Mouse (Mus musculus) neural tube, embryonic 15.5 days (tissue): ENCODE results near the gene Dppa4. TPM values are rescaled to one million over a fixed set of nuclear protein-coding genes. Genes with fewer than 3 reads are reported as not detected.

Source experiments
- ATAC-seq: fragments of 200-750 bp; cut with Nextera tagmentation; 2 replicates; pipeline ENCODE4 v1.8.0; 2017; ENCODE audit warnings: mild to moderate bottlenecking, moderate TSS enrichment, moderate library complexity; ENCODE audit not compliant: low FRiP score
- H3K27ac ChIP-seq: fragments of 300-500 bp; sonication (generic); replicated peaks from 2 replicates; pipeline ENCODE4 v1.5.1; 2015; ENCODE audit warnings: mild to moderate bottlenecking, inconsistent platforms
- H3K27me3 ChIP-seq: fragments of 300-500 bp; sonication (generic); replicated peaks from 2 replicates; pipeline ENCODE4 v1.6.1; 2015; ENCODE audit warnings: inconsistent platforms
- H3K36me3 ChIP-seq: fragments of 300-500 bp; sonication (generic); 2 replicates; pipeline ENCODE4 v1.6.1; 2015; ENCODE audit warnings: inconsistent platforms
- H3K4me1 ChIP-seq: fragments of 300-500 bp; sonication (generic); 2 replicates; pipeline ENCODE4 v1.6.1; 2015; ENCODE audit warnings: inconsistent platforms
- H3K4me2 ChIP-seq: fragments of 300-500 bp; sonication (generic); 2 replicates; pipeline ENCODE4 v1.6.1; 2015; ENCODE audit warnings: inconsistent platforms, mild to moderate bottlenecking, moderate library complexity
- H3K4me3 ChIP-seq: fragments of 300-500 bp; sonication (generic); replicated peaks from 2 replicates; pipeline ENCODE4 v1.5.1; 2015; ENCODE audit warnings: mild to moderate bottlenecking, inconsistent platforms
- H3K9ac ChIP-seq: fragments of 300-500 bp; sonication (generic); replicated peaks from 2 replicates; pipeline ENCODE4 v1.6.1; 2015; ENCODE audit warnings: mild to moderate bottlenecking, inconsistent platforms
- H3K9me3 ChIP-seq: fragments of 300-500 bp; sonication (generic); replicated peaks from 2 replicates; pipeline ENCODE4 v1.6.1; 2016; ENCODE audit warnings: inconsistent platforms
- WGBS: fragments of 180-500 bp; shearing (Covaris S2); methylation state at CpG from one replicate; pipeline ENCODE4 v1.1.7; 2015; ENCODE audit warnings: mixed read lengths; 5-methylcytosine and 5-hydroxymethylcytosine counted together
- polyA plus RNA-seq: library from polyadenylated mRNA; unstranded; fragments of >200 nt; fragmentation: Nextera tagmentation; extraction: Ambion mirVana; gene quantifications from 2 replicates; pipeline ENCODE4 v1.2.1, GENCODE M21; 2015

The Dppa4 gene
- polyA plus RNA-seq, 1 experiment from 2014 or later = not detected

DNA sequence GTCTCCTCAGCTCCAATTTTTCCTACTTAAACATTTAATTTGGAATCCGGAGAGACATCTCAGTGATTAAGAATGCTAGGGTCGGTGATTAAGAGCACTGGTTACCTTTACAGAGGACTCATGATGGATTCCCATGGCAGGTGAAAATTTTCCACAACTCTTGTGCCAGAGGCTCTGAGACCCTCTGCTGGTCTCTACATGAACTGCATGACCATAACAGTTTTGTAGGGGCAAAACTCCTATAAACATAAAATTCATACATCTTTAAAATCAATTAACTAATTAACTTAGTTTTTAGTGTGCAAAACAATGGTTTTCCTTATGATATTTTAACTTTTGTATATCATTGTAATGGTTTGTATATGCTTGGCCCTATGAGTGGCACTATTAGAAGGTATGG is 44.9 kb downstream of the Dppa4 start:
- ATAC-seq = no peak
- no peaks in the 10 kb centered on the region for H3K9me3 ChIP-seq
- H3K4me3 ChIP-seq = no peak overlapping the region
- H3K4me1 ChIP-seq = no peaks in the 10 kb centered on the region
- H3K27ac ChIP-seq = no peak overlapping the region
- no peaks in the 10 kb centered on the region for H3K36me3 ChIP-seq
- 96% methylated on average over 2 of the region's 2 CpGs for WGBS
- H3K9ac ChIP-seq = no peak overlapping the region
- no peak overlapping the region for H3K4me2 ChIP-seq
- H3K27me3 ChIP-seq = no peaks in the 10 kb centered on the region

DNA sequence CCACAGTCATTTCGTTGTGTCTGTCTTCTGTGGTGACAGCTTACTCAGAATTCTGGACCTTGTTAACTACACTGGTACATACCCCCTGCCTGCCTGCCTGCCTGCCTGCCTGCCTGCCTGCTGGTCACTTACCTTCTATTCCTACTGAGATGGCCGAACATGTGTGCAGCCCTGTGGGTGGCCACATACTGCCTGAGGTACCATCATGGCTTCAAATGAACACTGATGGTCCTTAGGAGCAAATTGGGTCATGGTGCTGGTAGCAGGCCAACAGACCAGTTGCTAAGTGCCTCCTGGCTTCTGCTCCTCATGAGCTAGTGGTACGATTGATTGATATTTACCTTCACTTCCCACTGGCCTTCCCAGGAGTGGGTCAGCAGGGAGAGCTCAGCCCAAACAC is 48.3 kb downstream of the Dppa4 start:
- WGBS = 85% methylated on average over 3 of the region's 3 CpGs
- Histone ChIP-seq H3K27ac (no peak overlapping the region), H3K9me3 (no peaks in the 10 kb centered on the region), H3K4me1 (no peaks in the 10 kb centered on the region), H3K36me3 (no peaks in the 10 kb centered on the region), H3K4me3 (no peak overlapping the region), H3K4me2 (no peak overlapping the region), H3K27me3 (no peaks in the 10 kb centered on the region), H3K9ac (no peak overlapping the region)
- no peak for ATAC-seq

DNA sequence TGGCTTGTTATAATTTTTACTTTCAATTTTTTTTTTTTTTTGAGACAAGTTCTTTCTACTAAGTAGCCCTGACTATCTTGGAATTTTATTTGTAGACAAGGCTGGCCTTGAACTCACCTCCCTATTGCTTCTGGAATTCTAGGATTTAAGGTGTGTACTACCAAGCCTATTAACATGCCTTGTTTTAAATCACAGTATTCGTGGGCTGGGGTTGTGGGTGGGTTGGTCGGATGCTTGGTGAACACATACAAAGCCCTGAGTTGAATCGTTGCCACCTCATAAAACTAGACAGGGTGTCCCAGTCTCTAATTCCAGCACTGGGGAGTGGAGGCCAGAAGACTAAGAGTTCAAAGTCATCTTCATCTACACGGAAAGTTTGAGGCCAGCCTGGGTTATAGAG is 51.8 kb downstream of the Dppa4 start:
- H3K4me1 ChIP-seq = no peaks in the 10 kb centered on the region
- H3K36me3 ChIP-seq = no peaks in the 10 kb centered on the region
- H3K27me3 ChIP-seq = no peaks in the 10 kb centered on the region

More for the DNA sequence above, 51.8 kb downstream of the Dppa4 start:
- 86% methylated on average over 4 of the region's 4 CpGs for WGBS
- Histone ChIP-seq H3K4me3 (no peak overlapping the region), H3K4me2 (no peak overlapping the region), H3K27ac (no peak overlapping the region), H3K9ac (no peak overlapping the region), H3K9me3 (no peaks in the 10 kb centered on the region)
- ATAC-seq = no peak

Other genes starting within 250 kb of the Dppa4 start
- gene Dppa2, start 20.2 kb downstream of the Dppa4 start, polyA plus RNA-seq = not detected in 2 replicates
- gene Gm5485, start 128.7 kb downstream of the Dppa4 start, polyA plus RNA-seq = 0.52 TPM in 1 of 2 replicates, not detected in the other
- gene Morc1, start 147.5 kb downstream of the Dppa4 start, polyA plus RNA-seq = 0.14 and 0.66 TPM in 2 replicates